Mouse (Mus musculus) gastrocnemius, adult 18-20 months (tissue): Measurements from ENCODE around the gene Uaca. TPM values are rescaled to one million over a fixed set of nuclear protein-coding genes. Genes with fewer than 3 reads are reported as not detected.

Experiments used
- total RNA-seq, 2 experiments: library from RNA; stranded (reverse); gene quantifications; 2 replicates each; pipeline ENCODE4 v1.2.3; 2021

The Uaca gene
- total RNA-seq, 2 experiments from 2014 or later: 137 to 171 TPM

Other genes with a start within 250 kb of the Uaca start
- 1 to 10 TPM; 1.8 to 2.8 TPM for gene Lrrc49, start 106.4 kb upstream of the Uaca start, total RNA-seq
- gene Larp6, start 81.6 kb upstream of the Uaca start, total RNA-seq: 1 to 10 TPM; 1.1 to 1.2 TPM